Mouse (Mus musculus) thymus, adult 2 months (tissue): ENCODE data around the gene Mast1. TPM values are rescaled to one million over a fixed set of nuclear protein-coding genes. Genes with fewer than 3 reads are reported as not detected.

Experiments
- DNase-seq: peaks from one replicate; pipeline ENCODE4 v3.0.0; 2021
- H3K27ac ChIP-seq: fragments of 200-500 bp; 2 replicates; pipeline ENCODE4 v1.5.1; 2012; ENCODE audit warnings: low read length, control low read depth; ENCODE audit not compliant: control insufficient read depth, insufficient read depth
- H3K27me3 ChIP-seq: fragments of 200-500 bp; 2 replicates; pipeline ENCODE4 v1.6.1; 2012; ENCODE audit warnings: mild to moderate bottlenecking, low read length, moderate library complexity, mixed read lengths; ENCODE audit not compliant: control insufficient read depth, insufficient read depth
- H3K36me3 ChIP-seq: fragments of 200-500 bp; 2 replicates; pipeline ENCODE4 v1.6.1; 2012; ENCODE audit warnings: mild to moderate bottlenecking, low read length, moderate library complexity; ENCODE audit not compliant: control insufficient read depth, insufficient read depth
- H3K4me1 ChIP-seq: fragments of 200-500 bp; replicated peaks from 2 replicates; pipeline ENCODE4 v1.6.1; 2012; ENCODE audit warnings: low read length; ENCODE audit not compliant: control insufficient read depth, insufficient read depth
- H3K4me3 ChIP-seq: fragments of 200-500 bp; 2 replicates; pipeline ENCODE4 v1.5.1; 2012; ENCODE audit warnings: mild to moderate bottlenecking, low read length, control low read depth, moderate library complexity; ENCODE audit not compliant: control insufficient read depth, insufficient read depth
- CTCF ChIP-seq: fragments of 200-500 bp; IDR thresholded peaks from 2 replicates; pipeline ENCODE4 v1.5.1; 2012; ENCODE audit warnings: mild to moderate bottlenecking, control low read depth, low read length, moderate library complexity, borderline replicate concordance; ENCODE audit not compliant: control insufficient read depth, poor library complexity, insufficient read depth; ENCODE audit errors: extremely low read depth
- POLR2A ChIP-seq: fragments of 200-500 bp; IDR thresholded peaks from 2 replicates; pipeline ENCODE4 v1.6.1; 2012; ENCODE audit warnings: mild to moderate bottlenecking, low read length, control low read depth, moderate library complexity; ENCODE audit not compliant: control insufficient read depth, poor library complexity, insufficient read depth; ENCODE audit errors: extremely low read depth
- WGBS: fragments of 180-500 bp; shearing (Covaris S2); methylation state at CpG from one replicate; pipeline ENCODE4 v1.1.7; 2018; 5-methylcytosine and 5-hydroxymethylcytosine counted together
- polyA plus RNA-seq: library from polyadenylated mRNA; depleted of rRNA; stranded (reverse); fragments of >200 nt; gene quantifications from 2 replicates; pipeline ENCODE4 v1.2.3, GENCODE M21; 2012

Gene Mast1
- polyA plus RNA-seq, 1 experiment = 0.35 TPM

DNA sequence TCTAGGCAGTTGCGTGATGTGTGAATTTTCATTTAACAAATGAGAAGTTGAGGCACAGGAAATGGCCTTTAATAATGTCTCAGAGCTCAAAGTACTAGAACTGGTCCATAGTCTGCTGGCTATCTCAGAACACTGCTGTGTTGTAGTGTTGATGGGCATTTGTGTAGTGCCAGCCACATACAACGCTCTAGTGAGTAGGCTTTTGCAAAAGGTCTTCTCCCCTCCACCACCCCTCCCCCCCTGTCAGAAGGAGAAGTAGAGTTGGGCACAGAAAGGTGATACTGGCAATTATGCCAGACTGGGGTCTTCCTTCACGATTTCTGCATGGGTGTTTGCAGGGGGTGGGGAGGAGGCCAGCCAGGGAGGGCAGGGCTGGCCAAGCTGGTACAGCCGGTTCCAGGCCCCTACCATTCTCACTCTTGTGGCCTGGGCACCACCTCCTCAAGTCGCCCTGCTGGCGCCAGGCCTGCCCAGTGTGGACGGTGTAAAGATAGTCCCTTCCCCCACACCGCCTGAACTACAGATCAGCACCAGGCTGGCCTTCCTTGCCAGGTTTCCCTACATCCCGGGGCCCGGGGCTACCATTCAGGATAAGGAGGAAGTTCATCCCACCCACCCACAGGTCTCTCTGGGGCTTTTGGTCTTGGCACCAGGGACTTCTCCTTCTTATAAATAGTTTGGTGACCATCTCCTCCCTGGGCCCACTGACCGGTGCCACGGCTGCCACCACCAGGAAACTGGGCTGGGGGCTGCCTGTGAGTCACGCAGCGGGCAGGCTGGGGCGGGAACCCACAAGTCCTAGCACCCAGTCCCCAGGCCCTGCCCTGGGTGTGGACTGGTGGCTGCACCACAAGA lies 44.7 kb upstream of the Mast1 start:
- no peak for DNase-seq
- TF ChIP-seq CTCF (no peak), POLR2A (no peak)
- 0 out of 2 replicates have a peak overlapping the region, but pooled peaks have one; percentile 22 for H3K27ac ChIP-seq
- H3K4me3 ChIP-seq = no peak overlapping the region
- 60% methylated on average over 15 of the region's 15 CpGs for WGBS
- H3K4me1 ChIP-seq = peaks cover 50% of the 10 kb centered on the region
- no peaks in the 10 kb centered on the region for H3K36me3 ChIP-seq
- H3K27me3 ChIP-seq = no peaks in the 10 kb centered on the region

GRCm38 (mm10) chr8:84980622-84981358 lies 43.6 kb upstream of the Mast1 start:
- Histone ChIP-seq H3K36me3 (no peaks in the 10 kb centered on the region), H3K4me1 (peaks cover 49% of the 10 kb centered on the region), H3K27ac (peak overlapping the region; percentile 10; the same call in 1 of the 2 replicates), H3K4me3 (peak overlapping the region; percentile 34; the same call in 1 of the 2 replicates), H3K27me3 (no peaks in the 10 kb centered on the region)
- WGBS = 51% methylated on average over 11 of the region's 11 CpGs
- TF ChIP-seq CTCF (no peak), POLR2A (no peak)
- peak; percentile 20 for DNase-seq

DNA sequence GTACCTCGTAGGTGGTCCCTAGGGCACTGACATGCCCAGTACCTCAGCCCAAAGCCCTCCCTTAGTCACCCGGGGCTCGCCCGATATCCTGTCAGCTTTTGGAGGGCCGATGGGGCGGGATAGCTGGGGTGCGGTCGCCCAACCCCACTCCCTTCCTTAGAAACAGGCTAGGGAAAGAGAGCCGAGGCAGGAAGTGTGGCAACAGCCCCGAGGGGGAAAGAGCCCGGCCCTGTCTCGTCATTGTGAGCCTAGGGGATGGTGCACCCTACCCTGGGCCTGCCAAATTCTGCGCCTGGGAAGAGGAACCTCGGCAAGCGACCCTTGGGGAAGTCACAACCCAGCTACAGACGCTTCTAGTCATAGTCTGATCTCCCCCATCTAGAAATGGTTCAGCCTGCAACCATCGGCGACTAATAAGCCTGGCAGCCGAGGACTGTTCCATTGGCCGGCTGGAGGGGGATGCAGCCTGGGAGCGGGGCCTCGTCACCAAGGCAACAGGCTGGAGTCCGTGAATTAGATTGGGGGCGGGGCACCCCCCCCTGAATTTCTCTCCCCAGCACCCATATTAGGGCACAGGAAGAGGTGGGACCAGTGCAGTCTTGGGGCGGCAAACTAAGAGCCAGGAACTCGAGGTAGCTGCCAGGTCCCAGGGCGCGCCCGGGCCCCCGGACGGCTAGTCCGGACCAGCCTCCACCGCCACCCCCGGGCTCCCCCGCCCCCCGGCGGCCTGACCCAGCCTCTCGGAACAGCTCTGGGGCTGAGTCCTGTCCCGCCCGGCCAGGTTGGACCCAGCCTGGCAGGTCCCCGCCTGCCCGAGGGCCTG lies 42.7 kb upstream of the Mast1 start:
- 5% methylated on average over 42 of the region's 42 CpGs for WGBS
- H3K36me3 ChIP-seq = no peaks in the 10 kb centered on the region
- H3K4me3 ChIP-seq = peak overlapping the region; percentile 34
- no peaks in the 10 kb centered on the region for H3K27me3 ChIP-seq
- H3K27ac ChIP-seq = peak overlapping the region; percentile 87
- no peak for TF ChIP-seq POLR2A
- TF ChIP-seq CTCF = no peak
- H3K4me1 ChIP-seq = peaks cover 44% of the 10 kb centered on the region
- DNase-seq = peak; percentile 77

DNA sequence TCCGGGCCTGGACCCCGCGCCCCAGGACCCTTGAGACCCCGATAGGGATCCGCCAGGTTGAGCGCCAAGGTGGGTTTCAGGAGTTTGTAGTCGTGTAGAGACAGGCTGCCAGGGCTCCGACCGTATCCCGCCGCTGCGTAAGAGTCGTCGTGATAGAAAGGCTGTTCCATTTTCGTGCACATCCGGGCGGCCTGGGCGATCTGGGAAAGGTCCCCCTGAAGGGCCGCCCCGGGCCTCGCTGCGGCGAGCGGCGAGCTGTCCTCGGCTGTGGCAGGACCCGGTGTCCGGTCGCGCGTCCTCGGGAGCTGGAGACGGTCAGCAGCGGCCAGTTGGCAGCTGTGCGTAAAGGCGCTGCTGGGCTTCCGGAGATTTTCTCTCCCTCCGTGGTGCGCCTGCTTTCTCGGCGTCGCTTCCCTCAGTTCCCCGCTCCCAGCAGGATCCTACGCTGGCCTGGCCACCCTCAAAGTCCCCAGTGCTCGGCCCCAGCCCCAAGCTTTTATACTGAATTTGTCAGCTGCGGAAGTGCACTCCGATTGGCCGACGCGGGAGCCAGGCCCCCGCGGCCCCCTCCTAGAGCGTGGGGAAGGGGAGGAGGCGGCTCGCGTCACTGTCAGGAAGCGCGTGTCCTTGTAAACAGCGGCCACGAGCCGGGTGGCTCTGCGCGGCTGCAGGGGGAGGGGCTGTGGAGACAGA lies 41.2 kb upstream of the Mast1 start, which contains the start of gene Junb:
Gene Junb, minus strand, starts transcription at position 471 of the 693 bp plus-strand sequence.
- Histone ChIP-seq H3K36me3 (no peaks in the 10 kb centered on the region), H3K27ac (peak within 1 kb of the TSS; percentile 87), H3K27me3 (no peaks in the 10 kb centered on the region), H3K4me1 (peaks cover 37% of the 10 kb centered on the region), H3K4me3 (peak within 1 kb of the TSS; percentile 79)
- WGBS = under 1% methylated on average over 63 of the region's 63 CpGs
- peak; percentile 94 for DNase-seq
- TF ChIP-seq CTCF (0 out of 2 replicates have a peak, but pooled peaks have one; percentile 41), POLR2A (peak; percentile 100)

DNA sequence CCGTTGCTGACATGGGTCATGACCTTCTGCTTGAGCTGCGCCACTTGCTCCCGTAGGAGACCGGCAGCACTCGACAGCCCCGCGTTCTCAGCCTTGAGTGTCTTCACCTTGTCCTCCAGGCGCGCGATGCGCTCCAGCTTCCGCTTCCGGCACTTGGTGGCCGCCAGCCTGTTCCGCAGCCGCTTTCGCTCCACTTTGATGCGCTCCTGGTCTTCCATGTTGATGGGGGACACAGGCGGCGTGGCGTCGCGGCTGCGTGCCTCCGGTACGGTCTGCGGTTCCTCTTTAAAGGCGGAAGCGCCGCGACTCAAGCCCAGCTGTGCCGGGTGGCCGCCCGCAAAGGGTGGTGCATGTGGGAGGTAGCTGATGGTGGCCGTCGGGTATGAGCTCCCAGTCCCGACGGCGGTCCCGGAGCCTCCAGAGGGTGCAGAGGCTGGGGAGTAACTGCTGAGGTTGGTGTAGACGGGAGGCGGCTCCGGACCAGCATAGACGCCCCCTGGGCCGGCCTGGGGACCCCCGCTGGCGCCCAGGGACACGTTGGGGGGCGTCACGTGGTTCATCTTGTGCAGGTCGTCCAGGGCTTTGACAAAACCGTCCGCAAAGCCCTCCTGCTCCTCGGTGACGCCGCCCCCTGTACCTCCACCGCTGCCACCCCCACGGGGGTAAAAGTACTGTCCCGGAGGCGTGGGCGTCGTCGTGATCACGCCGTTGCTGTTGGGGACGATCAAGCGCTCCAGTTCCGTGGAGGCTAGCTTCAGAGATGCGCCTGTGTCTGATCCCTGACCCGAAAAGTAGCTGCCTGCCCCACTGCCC lies 40.5 kb upstream of the Mast1 start:
- H3K27me3 ChIP-seq = no peaks in the 10 kb centered on the region
- no peaks in the 10 kb centered on the region for H3K36me3 ChIP-seq
- H3K4me1 ChIP-seq = peaks cover 34% of the 10 kb centered on the region
- H3K4me3 ChIP-seq = peak overlapping the region; percentile 79
- H3K27ac ChIP-seq = peak overlapping the region; percentile 79
- TF ChIP-seq CTCF (no peak), POLR2A (peak; percentile 70)
- DNase-seq = peak; percentile 81
- WGBS = under 1% methylated on average over 70 of the region's 70 CpGs
